Mouse (Mus musculus): ENCODE results near the gene Gm5751.
"Not testable (repeated sequence)": the region's sequence is repeated elsewhere in the genome, so short reads cannot be mapped to it uniquely, and the experiment has no call there.

GRCm38 (mm10) chrX:8864331-8864730 lies 9.7 kb upstream of the Gm5751 start:
- peak; percentile 37 for TF ChIP-seq CTCF (conservative IDR thresholded peaks at IDR 0.05; ENCODE audit: low read length)
- TF ChIP-seq POU5F1, NANOG (IDR thresholded peaks at IDR 0.05; ENCODE audit: borderline replicate concordance, low read length): not testable (repeated sequence)

Data from E14TG2a.4 (cell line).